Mouse (Mus musculus) mesoderm, embryonic 11.5 days (tissue): ENCODE measurements around the gene Ltbp4.

Experiments used
- DNase-seq: peaks from one replicate; pipeline ENCODE4 v3.0.0-alpha.2; 2012; ENCODE audit warnings: low read depth, low spot score

Ltbp4 gene

GRCm38 (mm10) chr7:27337175-27337853 is at the start of gene Ltbp4:
Gene Ltbp4, minus strand, starts transcription at chr7:27337692.
- peak; percentile 80 for DNase-seq

GRCm38 (mm10) chr7:27384731-27385130 is 47.2 kb upstream of the Ltbp4 start:
- peak; percentile 69 for DNase-seq

DNA sequence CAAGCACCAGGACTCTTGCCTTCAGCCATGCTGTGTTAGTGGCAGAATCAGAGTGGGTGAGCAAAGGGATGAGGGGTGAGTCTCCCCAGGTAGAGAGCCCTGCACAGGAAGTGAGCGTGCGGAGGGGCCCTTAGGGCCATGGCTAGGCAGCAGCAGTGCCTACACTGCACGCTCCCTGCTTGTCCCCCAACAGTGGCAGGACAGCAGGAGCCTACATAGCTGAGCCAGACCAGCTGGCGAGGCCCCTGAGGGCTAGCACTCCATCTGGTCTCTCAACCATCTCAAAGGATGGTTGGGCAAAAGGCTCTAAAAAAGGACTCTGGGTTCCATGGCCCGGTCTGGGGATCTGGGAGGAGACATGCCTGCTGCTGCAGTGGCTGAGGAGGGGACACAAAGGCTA is 46.6 kb upstream of the Ltbp4 start:
- DNase-seq = no peak

GRCm38 (mm10) chr7:27383233-27383632 is 45.7 kb upstream of the Ltbp4 start:
- no peak for DNase-seq

GRCm38 (mm10) chr7:27381560-27381959 is 44.1 kb upstream of the Ltbp4 start:
- no peak for DNase-seq

DNA sequence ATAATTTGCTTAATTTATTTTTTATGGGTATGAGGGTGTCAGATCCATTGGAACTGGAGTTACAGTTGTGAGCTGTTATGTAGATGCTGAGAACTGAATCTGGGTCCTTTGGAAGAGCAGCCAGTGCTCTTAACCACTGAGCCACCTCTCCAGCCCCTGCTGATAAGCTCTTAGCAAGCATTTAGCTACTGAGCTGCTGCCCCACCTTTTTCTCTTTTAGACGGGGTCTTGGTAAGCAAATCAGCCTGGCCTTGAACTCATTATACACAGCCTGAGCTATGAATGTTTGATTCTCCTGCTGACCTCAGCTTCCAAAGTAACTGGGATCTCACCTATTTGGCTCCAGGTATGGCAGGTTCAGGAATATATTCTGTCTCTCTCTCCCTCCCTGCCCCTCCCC is 43.5 kb upstream of the Ltbp4 start:
- no peak for DNase-seq

DNA sequence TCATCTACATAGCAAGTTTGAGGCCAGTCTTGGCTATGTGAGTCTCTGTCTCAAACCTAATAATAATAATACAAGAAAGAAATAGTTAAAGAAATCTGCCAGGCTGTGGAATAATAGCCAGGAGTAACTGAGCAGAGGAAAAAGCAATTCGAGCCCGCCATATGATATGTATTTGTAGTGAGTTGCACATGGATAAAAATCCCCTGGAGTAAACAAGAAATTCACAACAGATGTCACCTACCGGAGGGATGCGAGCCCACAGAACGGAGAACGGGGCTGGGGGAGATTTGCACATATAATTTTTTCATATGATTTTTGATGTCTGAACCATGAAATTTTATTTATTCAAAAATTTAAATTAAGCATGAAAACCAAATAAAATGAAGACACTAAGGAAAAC is 42.3 kb upstream of the Ltbp4 start:
- no peak for DNase-seq

GRCm38 (mm10) chr7:27378431-27378830 is 40.9 kb upstream of the Ltbp4 start:
- DNase-seq = peak; percentile 52

DNA sequence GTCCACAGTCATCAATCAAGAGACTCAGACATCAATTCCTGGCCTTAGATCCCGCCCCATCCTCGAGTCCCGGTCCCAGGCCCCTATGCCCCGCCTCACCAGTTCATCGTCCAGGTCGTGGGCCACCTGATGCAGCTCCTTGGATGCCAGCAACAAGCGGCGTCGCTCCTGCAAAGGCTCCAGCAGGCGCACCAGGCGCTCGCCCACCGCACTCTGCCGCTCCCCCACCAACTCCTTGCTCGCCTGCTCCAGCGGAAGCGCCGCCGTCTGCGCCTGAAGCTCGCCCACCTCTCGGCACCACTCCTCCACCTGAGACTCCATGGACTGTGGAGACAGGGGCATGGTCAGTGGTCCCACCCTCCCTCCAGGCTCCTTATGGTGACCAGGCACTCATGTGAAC is 37.8 kb upstream of the Ltbp4 start:
- DNase-seq = no peak

- no peak for DNase-seq
Observed at GRCm38 (mm10) chr7:27371715-27372462, 34.4 kb upstream of the Ltbp4 start.

- DNase-seq = no peak
Observed at GRCm38 (mm10) chr7:27369111-27369510, 31.6 kb upstream of the Ltbp4 start.

GRCm38 (mm10) chr7:27367976-27368375 is 30.5 kb upstream of the Ltbp4 start:
- no peak for DNase-seq

GRCm38 (mm10) chr7:27366082-27366844 is 28.8 kb upstream of the Ltbp4 start:
- DNase-seq = no peak

GRCm38 (mm10) chr7:27364379-27364778 is 26.9 kb upstream of the Ltbp4 start:
- DNase-seq = no peak

DNA sequence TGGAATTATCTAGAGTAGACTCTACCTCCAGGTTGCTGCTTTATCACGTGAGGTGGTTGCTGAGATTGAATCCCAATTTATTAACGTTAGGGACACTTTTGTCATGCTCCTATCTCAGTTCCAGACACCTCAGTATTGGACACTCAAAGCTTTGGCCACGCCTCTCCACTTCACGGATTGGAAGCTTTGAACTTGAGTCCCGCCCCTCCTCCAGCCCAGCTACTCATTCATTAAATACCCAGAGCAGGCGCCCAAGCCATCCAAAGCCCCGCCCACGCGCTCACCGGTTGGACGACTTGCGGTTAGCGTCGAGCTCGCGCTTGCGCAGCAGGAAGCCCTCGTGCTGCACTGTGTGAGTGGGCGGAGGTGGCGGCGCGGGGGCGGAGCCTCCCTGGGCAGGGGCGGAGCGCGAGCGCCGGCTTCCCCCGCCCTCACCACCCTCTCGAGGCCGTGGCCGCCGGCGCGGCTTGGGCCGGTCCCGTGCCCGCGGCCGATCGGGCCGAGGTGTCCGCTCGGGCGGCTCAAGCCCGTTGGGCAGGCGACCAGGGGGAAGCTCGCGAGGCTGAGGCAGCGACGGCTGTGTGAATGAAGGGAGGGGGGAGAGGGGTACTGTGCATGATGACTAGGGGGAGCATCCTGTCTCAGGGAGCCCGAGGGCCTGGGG is 23.9 kb upstream of the Ltbp4 start:
- peak; percentile 100 for DNase-seq

GRCm38 (mm10) chr7:27360749-27361148 is 23.3 kb upstream of the Ltbp4 start:
- no peak for DNase-seq

DNA sequence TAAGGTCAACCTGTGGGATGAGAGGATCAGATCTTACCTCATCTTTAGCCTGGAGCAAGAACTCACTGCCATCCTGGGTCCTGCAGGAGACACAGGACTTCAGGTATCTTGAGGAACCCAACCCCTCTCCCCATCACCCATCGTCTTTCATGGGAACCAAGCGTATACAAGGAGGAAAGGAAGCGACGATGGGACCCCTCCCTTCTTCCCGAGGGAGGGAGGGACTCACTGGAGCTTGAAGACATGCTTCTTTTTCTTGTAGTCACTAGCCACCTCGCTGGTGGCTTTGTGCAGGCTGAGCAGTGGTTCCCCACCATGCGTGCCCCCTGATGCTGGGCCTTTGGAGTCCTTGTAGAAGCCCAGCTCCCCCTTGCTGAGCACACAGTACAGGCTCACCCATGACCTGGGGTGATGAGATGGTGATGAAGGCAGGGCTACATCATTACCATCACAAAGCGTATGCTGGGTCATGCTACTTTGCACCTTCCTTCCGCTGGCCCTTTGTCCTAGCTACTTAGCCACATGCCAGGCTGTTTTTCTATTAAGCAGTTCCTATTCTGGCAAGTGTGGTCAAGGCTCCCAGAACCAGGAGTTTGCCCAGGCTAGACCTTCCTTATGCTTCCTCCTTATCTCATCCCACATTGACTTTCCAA is 22.3 kb upstream of the Ltbp4 start:
- DNase-seq = no peak

GRCm38 (mm10) chr7:27359162-27359561 is 21.7 kb upstream of the Ltbp4 start:
- DNase-seq = no peak

- DNase-seq = no peak
Observed at GRCm38 (mm10) chr7:27357595-27357978, 20.1 kb upstream of the Ltbp4 start.

DNA sequence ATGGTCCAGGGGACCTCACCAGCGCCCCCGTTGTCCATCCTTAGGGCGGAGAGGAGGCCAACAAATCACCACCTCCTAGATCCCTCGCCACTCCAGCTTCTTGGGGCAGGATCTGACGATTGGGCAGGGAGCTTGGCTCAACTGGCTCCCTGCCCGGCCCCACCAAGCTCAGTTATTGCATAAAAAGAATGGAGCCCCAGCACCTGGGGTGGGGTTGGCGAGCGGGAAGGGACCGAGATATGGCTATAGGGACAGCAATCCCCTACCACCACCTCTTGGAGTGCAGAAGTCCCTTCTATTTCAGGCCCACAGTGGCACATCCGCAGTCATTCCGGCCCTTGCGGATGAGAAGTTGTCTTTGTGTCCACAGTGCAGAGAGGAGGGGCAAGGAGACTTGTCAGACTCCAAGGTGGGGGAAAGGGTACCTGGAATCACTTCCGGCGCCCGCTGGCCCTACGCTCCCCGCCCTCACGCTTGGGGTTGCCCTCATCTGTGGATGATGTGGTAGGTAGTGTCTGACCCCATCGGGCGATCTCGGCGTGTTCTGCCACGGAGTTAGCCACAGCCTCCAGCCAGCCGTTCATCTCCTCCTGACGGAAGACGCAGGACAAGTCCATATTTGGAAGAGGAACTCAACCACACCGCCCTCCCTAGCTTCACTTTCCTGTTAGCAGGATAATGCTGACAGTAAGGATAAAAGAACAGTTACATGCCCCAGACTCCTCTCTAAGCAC is 19.5 kb upstream of the Ltbp4 start, which contains the start of gene Gm20479:
Gm20479 (minus strand) TSS at position 559 of the 734 bp plus-strand sequence.
- no peak for DNase-seq

DNA sequence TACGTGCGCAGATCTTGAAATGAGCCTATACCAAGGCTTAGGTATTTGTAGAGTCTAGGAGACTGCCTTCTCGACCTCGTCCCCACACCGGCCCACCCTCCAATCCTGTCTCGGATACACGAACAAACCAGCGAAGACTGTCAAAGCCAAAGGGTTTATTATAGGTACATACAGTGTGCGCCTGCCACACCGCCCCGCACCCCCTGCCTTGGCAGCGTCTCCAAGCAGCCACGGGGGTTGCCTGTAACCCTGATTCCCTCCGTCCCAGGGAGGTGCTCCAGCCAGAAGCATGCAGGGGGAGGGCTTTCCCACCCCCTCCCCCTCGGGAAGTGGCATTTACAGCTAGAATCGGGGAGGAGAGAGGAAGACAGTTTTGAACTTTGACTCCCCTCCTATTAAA is 18.8 kb upstream of the Ltbp4 start:
- no peak for DNase-seq
